Mouse (Mus musculus) monocyte, adult 5-6 weeks (primary cell): ENCODE data around the gene Herc3. TPM values are rescaled to one million over a fixed set of nuclear protein-coding genes. Genes with fewer than 3 reads are reported as not detected.

Source experiments
- ATAC-seq: fragments of 153-309, 156-312 bp; replicated peaks from 2 replicates; pipeline ENCODE4 v1.8.0; 2017; ENCODE audit warnings: mild to moderate bottlenecking; ENCODE audit not compliant: low TSS enrichment, insufficient number of reproducible peaks, severe bottlenecking, poor library complexity, low FRiP score
- total RNA-seq: library from RNA; stranded (forward); fragments of 200-1000, 200-491, 200-594 nt; gene quantifications from 3 replicates; pipeline ENCODE4 v1.2.3, GENCODE M21; 2017

The Herc3 gene
- total RNA-seq, 1 experiment from 2014 or later = 19.2 TPM

DNA sequence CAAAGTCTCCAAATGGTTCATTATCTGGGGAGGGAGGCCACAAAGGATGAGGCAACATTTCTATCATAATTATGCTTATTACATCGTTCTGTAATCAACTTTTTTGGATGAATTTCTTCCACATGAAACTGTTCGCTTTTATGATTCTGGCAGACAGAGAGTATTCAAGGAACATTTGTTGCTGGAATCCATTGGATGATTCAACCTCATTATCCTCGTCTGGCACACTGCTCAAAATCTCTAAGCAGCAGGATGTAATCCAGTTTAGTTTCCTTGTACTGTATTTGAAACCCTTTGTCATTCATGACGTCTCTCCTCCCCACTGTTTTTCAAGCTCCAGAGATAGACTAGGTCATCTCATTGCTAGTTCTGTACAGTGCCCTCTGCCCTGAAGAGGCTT is 115.6 kb downstream of the Herc3 start:
- no peak for ATAC-seq

DNA sequence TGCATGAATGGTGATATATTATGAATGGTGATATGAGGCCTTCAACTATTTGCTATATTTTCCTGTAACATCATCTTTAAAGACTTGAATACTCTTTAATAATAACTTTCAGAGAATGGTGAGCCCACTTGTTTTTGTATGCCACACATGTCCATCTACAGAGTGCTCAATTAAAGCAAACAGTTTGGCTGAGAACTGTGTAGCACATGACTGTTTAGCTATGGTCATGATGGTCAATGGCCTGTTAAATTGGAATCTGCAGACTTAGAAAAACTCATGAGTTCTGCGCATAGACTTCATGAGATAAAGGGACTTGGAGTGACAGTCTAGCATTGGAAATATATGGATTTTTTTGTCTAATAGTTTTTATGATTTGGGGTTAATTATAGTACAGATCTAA is 119.1 kb downstream of the Herc3 start:
- ATAC-seq = no peak

- ATAC-seq = no peak
These were observed 120.1 kb downstream of the Herc3 start for GRCm38 (mm10) chr6:58951128-58951992.

DNA sequence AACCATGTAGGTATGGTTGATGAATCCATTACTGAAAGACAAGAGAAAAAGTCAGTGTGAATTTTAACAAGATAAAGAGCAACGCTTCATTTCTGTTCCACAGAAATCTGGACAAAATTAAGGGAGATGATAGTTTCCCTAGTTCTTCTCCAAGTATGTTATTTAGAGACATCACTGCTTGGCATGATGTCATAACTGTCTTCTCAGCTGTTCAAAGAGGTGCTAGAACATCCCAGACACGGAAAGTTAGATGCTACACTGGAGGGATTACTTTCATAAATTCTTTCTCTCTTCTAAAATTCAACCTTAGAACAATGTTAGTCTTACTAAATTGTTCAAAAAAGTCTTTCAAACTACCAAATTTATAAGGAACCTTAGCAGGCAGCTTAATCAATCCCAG is 129.3 kb downstream of the Herc3 start:
- ATAC-seq = no peak

- ATAC-seq = no peak
These were observed 131.4 kb downstream of the Herc3 start for GRCm38 (mm10) chr6:58962691-58963090.

- ATAC-seq = no peak
These were observed 132.8 kb downstream of the Herc3 start for GRCm38 (mm10) chr6:58964091-58964490.

- no peak for ATAC-seq
These were observed 133.3 kb downstream of the Herc3 start for GRCm38 (mm10) chr6:58964565-58964964.

DNA sequence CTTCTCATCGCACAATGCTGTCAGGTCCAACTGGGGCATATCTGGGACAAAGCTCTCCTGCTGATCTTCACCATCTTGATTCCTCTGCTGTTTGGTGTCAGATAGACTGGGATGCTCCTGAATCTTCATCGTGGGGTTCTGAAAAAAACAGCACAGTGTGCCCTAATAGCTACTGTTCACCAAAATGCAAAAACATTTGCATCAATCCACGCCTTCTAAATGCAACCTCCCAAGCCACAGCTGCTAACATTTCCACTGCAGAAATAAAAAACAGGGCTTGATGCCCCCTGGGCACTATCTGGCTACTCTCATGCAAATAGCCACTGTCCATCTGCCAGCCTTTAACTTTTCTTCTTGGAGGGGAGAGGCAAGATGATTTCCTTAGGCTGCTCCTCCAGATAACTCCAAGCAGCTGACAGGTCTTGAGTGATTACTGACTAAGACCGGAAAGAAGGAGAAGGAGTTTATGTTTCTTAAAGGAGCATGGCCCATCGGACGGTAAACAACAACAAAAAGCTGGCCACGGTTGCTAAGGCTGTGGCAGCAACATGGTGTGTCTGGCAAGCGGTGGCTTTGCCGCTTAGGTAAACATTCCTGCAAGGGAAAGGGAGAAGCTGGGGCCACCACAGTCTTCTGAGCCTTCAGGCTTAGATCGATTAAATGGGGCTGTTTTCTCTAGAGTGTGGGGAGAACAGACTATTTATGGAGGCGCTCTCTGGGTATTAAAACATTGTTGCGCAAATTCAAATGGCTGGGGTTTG is 134.0 kb downstream of the Herc3 start:
- ATAC-seq = no peak

- ATAC-seq = no peak
These were observed 137.0 kb downstream of the Herc3 start for GRCm38 (mm10) chr6:58968272-58968671.

Other genes with a start within 250 kb of the Herc3 start
- 6.2 to 42.4 TPM (median 34.1 TPM) in 3 replicates for gene Abcg2, start 246.9 kb upstream of the Herc3 start, total RNA-seq
- gene Nap1l5, start 75.6 kb downstream of the Herc3 start, total RNA-seq = 0.58 TPM in 1 of 3 replicates, not detected in the others
- gene Fam13a, start 193.1 kb downstream of the Herc3 start, total RNA-seq = not detected in 3 replicates